In the genomic region with DNA sequence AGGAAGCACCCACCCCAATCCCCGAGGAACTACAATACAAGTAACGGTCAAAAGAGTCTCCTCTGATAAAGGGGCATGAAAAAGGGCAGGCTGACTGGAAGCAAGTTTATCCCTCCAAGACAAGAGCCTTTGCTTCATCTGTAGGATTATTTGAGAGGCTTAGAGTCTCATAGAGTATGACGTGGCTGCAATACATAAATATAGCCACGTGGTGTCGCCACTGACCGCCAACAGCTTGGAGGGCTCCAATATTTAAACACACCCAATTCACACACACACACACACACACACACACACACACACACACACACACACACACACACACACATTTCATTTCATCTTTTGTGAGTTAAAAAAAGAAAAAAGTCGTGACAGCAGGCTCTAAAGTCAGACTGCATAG, we compare ENCODE assay signal across 8 mouse cellular contexts. TPM values are rescaled to one million over a fixed set of nuclear protein-coding genes. Genes with fewer than 3 reads are reported as not detected.
DNase-seq lines count a peak whose midpoint lies in the region; ATAC-seq lines count a peak whose summit lies in the region.

No protein-coding gene starts in this region.

- peak; percentile 46 for DNase-seq in cerebellum, adult 11 months
- peak; percentile 30 to 56 for DNase-seq in CD8-positive naive resting alpha-beta T cell, adult 2 months (ENCODE audit: low read depth in 2 of 2, low spot score in 2 of 2)
- DNase-seq in c-Kit-positive CD71-positive TER-119-positive erythroid progenitor cells, embryonic 14.5 days (ENCODE audit: low spot score) = peak; percentile 33
- DNase-seq in gastrocnemius, postnatal 14 days = peak; percentile 47
- peak; percentile 34 to 64 for DNase-seq in layer of hippocampus, postnatal 25 days (ENCODE audit: extremely low spot score in 1 of 2, low spot score in 1 of 2)
- peak; percentile 36 to 46 for DNase-seq in spleen, postnatal 36 days (ENCODE audit: low spot score in 2 of 2)

- intact Hi-C loops in gastrocnemius, postnatal 14 days (cut with DNase I; ENCODE audit: low total_unique reads) = loop anchor here (10.0 kb wide), 1 partner anchor 103 kb away; no protein-coding TSS in a partner anchor

- no peak for ATAC-seq in cerebellum, adult (ENCODE audit: insufficient number of reproducible peaks, low FRiP score, low TSS enrichment)
- ATAC-seq in megakaryocyte progenitor cell, adult 5-6 weeks (replicated peaks; ENCODE audit: poor library complexity) = peak; percentile 59

RNA-seq across cellular contexts. Expression of a gene that starts 3.1 kb away (rescaled TPM):
- 10 to 100 TPM; 10.8 to 18.2 TPM for total RNA-seq in gastrocnemius, postnatal 14 days (2021)
- total RNA-seq in layer of hippocampus, postnatal 25 days (2021) = 1 to 10 TPM; 8.3 to 8.4 TPM
- total RNA-seq in megakaryocyte progenitor cell, adult 5-6 weeks (2015) = 4.4 and 5.4 TPM in 2 replicates
- 5.6 and 7.0 TPM in 2 replicates for total RNA-seq in megakaryocyte progenitor cell, adult 5-6 weeks (2017)

RNA-seq across cellular contexts. Expression of a gene that starts 53.3 kb away (rescaled TPM):
- under 1 TPM; 0.37 to 0.66 TPM for total RNA-seq in gastrocnemius, postnatal 14 days (2021)
- 10 to 100 TPM; 12.4 to 14.4 TPM for total RNA-seq in layer of hippocampus, postnatal 25 days (2021)
- total RNA-seq in megakaryocyte progenitor cell, adult 5-6 weeks (2015) = 0.37 and 0.52 TPM in 2 replicates
- 0.41 and 0.46 TPM in 2 replicates for total RNA-seq in megakaryocyte progenitor cell, adult 5-6 weeks (2017)

Comparison
In these comparisons a context has a peak if more than half of its experiments do, and no peak if none do; other contexts are left out.
1. RNA of a gene that starts 53.3 kb away (total RNA-seq): 12.4 to 14.4 TPM in layer of hippocampus, postnatal 25 days; 0.37 to 0.66 TPM in gastrocnemius, postnatal 14 days and 0.37 to 0.52 TPM in megakaryocyte progenitor cell, adult 5-6 weeks; every median in the first group is over 4 times any median in the second.
2. Peak in every context shown above with its lines, with median percentiles within 50 percentile points of each other: DNase-seq.